Mouse (Mus musculus) cerebellum, adult 2 months (tissue): ENCODE measurements around the gene Zfp810. TPM values are rescaled to one million over a fixed set of nuclear protein-coding genes. Genes with fewer than 3 reads are reported as not detected.

Experiments used
- DNase-seq, 2 experiments: peaks; one replicate each; pipeline ENCODE4 v3.0.0; 2021
- H3K27ac ChIP-seq: fragments of 200-500 bp; 2 replicates; pipeline ENCODE4 v1.5.1; 2012; ENCODE audit warnings: low read length, control low read depth, inconsistent platforms; ENCODE audit not compliant: insufficient read depth
- H3K27me3 ChIP-seq: fragments of 200-500 bp; 2 replicates; pipeline ENCODE4 v1.6.1; 2012; ENCODE audit warnings: inconsistent platforms, mild to moderate bottlenecking, low read length, moderate library complexity; ENCODE audit not compliant: control insufficient read depth, insufficient read depth
- H3K4me1 ChIP-seq: fragments of 200-500 bp; 2 replicates; pipeline ENCODE4 v1.6.1; 2011; ENCODE audit warnings: low read length; ENCODE audit not compliant: control insufficient read depth, insufficient read depth
- H3K4me3 ChIP-seq: fragments of 200-500 bp; replicated peaks from 2 replicates; pipeline ENCODE3; 2011; ENCODE audit warnings: mild to moderate bottlenecking, low read depth, low read length, control low read depth; ENCODE audit not compliant: insufficient read depth
- CTCF ChIP-seq: fragments of 200-500 bp; IDR thresholded peaks from 2 replicates; pipeline ENCODE4 v1.5.1; 2011; ENCODE audit warnings: low read depth, mild to moderate bottlenecking, control low read depth, low read length, moderate library complexity, borderline replicate concordance; ENCODE audit not compliant: insufficient read depth
- POLR2A ChIP-seq: fragments of 200-500 bp; IDR thresholded peaks from 2 replicates; pipeline ENCODE4 v1.6.1; 2011; ENCODE audit warnings: low read length, control low read depth, borderline replicate concordance; ENCODE audit not compliant: insufficient read depth
- WGBS: fragments of 180-500 bp; shearing (Covaris S2); methylation state at CpG from one replicate; pipeline ENCODE4 v1.1.7; 2018; 5-methylcytosine and 5-hydroxymethylcytosine counted together
- polyA plus RNA-seq: library from polyadenylated mRNA; depleted of rRNA; stranded (reverse); fragments of >200 nt; gene quantifications from 2 replicates; pipeline ENCODE4 v1.2.3, GENCODE M21; 2012; rRNA removed

The Zfp810 gene
- polyA plus RNA-seq: 14.5 and 15.3 TPM in 2 replicates

GRCm38 (mm10) chr9:22307156-22307919 is at the start of gene Zfp810:
Gene Zfp810, minus strand, starts transcription at chr9:22307648.
- TF ChIP-seq CTCF: no peak
- peak; percentile 47; the same call in 1 of the 2 replicates for TF ChIP-seq POLR2A
- peak within 1 kb of the TSS; percentile 17 for H3K27ac ChIP-seq
- WGBS: under 1% methylated on average over 56 of the region's 56 CpGs
- H3K4me1 ChIP-seq: no peaks in the 10 kb centered on the region
- peak; percentile 91 to 93 for DNase-seq
- peak within 1 kb of the TSS; percentile 89 for H3K4me3 ChIP-seq
- no peaks in the 10 kb centered on the region for H3K27me3 ChIP-seq

GRCm38 (mm10) chr9:22355919-22356318 is 48.5 kb upstream of the Zfp810 start:
- H3K4me1 ChIP-seq: no peaks in the 10 kb centered on the region
- no peak overlapping the region for H3K4me3 ChIP-seq
- WGBS: 81% methylated on average over 3 of the region's 3 CpGs
- H3K27me3 ChIP-seq: no peaks in the 10 kb centered on the region
- no peak for DNase-seq
- H3K27ac ChIP-seq: no peak overlapping the region
- TF ChIP-seq CTCF: no peak
- TF ChIP-seq POLR2A: no peak

GRCm38 (mm10) chr9:22353901-22354300 is 46.5 kb upstream of the Zfp810 start:
- 87% methylated on average over 5 of the region's 5 CpGs for WGBS
- no peaks in the 10 kb centered on the region for H3K27me3 ChIP-seq
- TF ChIP-seq POLR2A (no peak), CTCF (no peak)
- no peak overlapping the region for H3K4me3 ChIP-seq
- H3K4me1 ChIP-seq: no peaks in the 10 kb centered on the region
- DNase-seq: no peak
- H3K27ac ChIP-seq: no peak overlapping the region

- DNase-seq: no peak
- 95% methylated on average over 5 of the region's 5 CpGs for WGBS
- TF ChIP-seq CTCF: no peak
- TF ChIP-seq POLR2A: no peak
- Histone ChIP-seq H3K27me3 (no peaks in the 10 kb centered on the region), H3K4me3 (no peak overlapping the region), H3K4me1 (no peaks in the 10 kb centered on the region), H3K27ac (no peak overlapping the region)
These were observed 46.0 kb upstream of the Zfp810 start for GRCm38 (mm10) chr9:22353465-22353864.

GRCm38 (mm10) chr9:22340331-22340730 is 32.9 kb upstream of the Zfp810 start:
- WGBS: 95% methylated on average over 1 of the region's 1 CpGs
- Histone ChIP-seq H3K27me3 (no peaks in the 10 kb centered on the region), H3K27ac (no peak overlapping the region), H3K4me3 (no peak overlapping the region), H3K4me1 (no peaks in the 10 kb centered on the region)
- no peak for DNase-seq
- TF ChIP-seq POLR2A (no peak), CTCF (no peak)

- no peak for TF ChIP-seq POLR2A
- no peak for TF ChIP-seq CTCF
- Histone ChIP-seq H3K27ac (no peak overlapping the region), H3K4me3 (no peak overlapping the region), H3K4me1 (no peaks in the 10 kb centered on the region), H3K27me3 (no peaks in the 10 kb centered on the region)
- 100% methylated on average over 2 of the region's 2 CpGs for WGBS
- DNase-seq: no peak
These were observed 29.8 kb upstream of the Zfp810 start for GRCm38 (mm10) chr9:22337217-22337616.

- TF ChIP-seq POLR2A (no peak), CTCF (peak; percentile 91)
- Histone ChIP-seq H3K27ac (no peak overlapping the region), H3K4me1 (0 out of 2 replicates have a peak, but pooled peaks cover 3% of the 10 kb centered on the region), H3K4me3 (peak overlapping the region; percentile 54), H3K27me3 (no peaks in the 10 kb centered on the region)
- WGBS: 1% methylated on average over 32 of the region's 32 CpGs
- peak; percentile 82 to 88 for DNase-seq
These were observed 20.3 kb upstream of the Zfp810 start for GRCm38 (mm10) chr9:22327475-22328387.

GRCm38 (mm10) chr9:22327099-22327474 is 19.6 kb upstream of the Zfp810 start:
- DNase-seq: peak; percentile 37 to 46
- peak overlapping the region; percentile 54 for H3K4me3 ChIP-seq
- TF ChIP-seq POLR2A (no peak), CTCF (no peak)
- H3K27ac ChIP-seq: no peak overlapping the region
- H3K4me1 ChIP-seq: 0 out of 2 replicates have a peak, but pooled peaks cover 3% of the 10 kb centered on the region
- whole genome bisulfite sequencing: 23% methylated on average over 9 of the region's 9 CpGs
- no peaks in the 10 kb centered on the region for H3K27me3 ChIP-seq
